Mouse (Mus musculus) midbrain, embryonic 16.5 days (tissue): ENCODE measurements around the gene Smok3c. TPM values are rescaled to one million over a fixed set of nuclear protein-coding genes. Genes with fewer than 3 reads are reported as not detected.
A peak's percentile ranks its signal among the peaks of the same experiment; 100 is the strongest.

Experiments used
- ATAC-seq: fragments of 200-750 bp; cut with Nextera tagmentation; 2 replicates; pipeline ENCODE4 v1.8.0; 2017; ENCODE audit warnings: moderate TSS enrichment
- H3K27ac ChIP-seq: fragments of 300-500 bp; sonication (generic); 2 replicates; pipeline ENCODE4 v1.5.1; 2014; ENCODE audit warnings: mild to moderate bottlenecking, low read length, mixed read lengths
- H3K27me3 ChIP-seq: fragments of 300-500 bp; sonication (generic); 2 replicates; pipeline ENCODE4 v1.6.1; 2014; ENCODE audit warnings: low read depth, low read length, mixed read lengths; ENCODE audit not compliant: control insufficient read depth, insufficient read depth
- H3K36me3 ChIP-seq: fragments of 300-500 bp; sonication (generic); 2 replicates; pipeline ENCODE4 v1.6.1; 2014; ENCODE audit warnings: mild to moderate bottlenecking, low read length, moderate library complexity, mixed read lengths; ENCODE audit not compliant: control insufficient read depth, insufficient read depth
- H3K4me1 ChIP-seq: fragments of 300-500 bp; sonication (generic); 2 replicates; pipeline ENCODE4 v1.6.1; 2014; ENCODE audit warnings: mild to moderate bottlenecking, low read length, mixed read lengths; ENCODE audit not compliant: control insufficient read depth, insufficient read depth
- H3K4me2 ChIP-seq: fragments of 300-500 bp; sonication (generic); 2 replicates; pipeline ENCODE4 v1.6.1; 2014; ENCODE audit warnings: mild to moderate bottlenecking, low read length, mixed read lengths
- H3K4me3 ChIP-seq: fragments of 300-500 bp; sonication (generic); 2 replicates; pipeline ENCODE4 v1.5.1; 2014; ENCODE audit warnings: low read depth, mild to moderate bottlenecking, low read length, moderate library complexity, mixed read lengths
- H3K9ac ChIP-seq: fragments of 300-500 bp; sonication (generic); 2 replicates; pipeline ENCODE4 v1.6.1; 2014; ENCODE audit warnings: low read depth, low read length, mixed read lengths
- H3K9me3 ChIP-seq: fragments of 300-500 bp; sonication (generic); replicated peaks from 2 replicates; pipeline ENCODE4 v1.6.1; 2014; ENCODE audit warnings: mild to moderate bottlenecking, low read length, mixed read lengths; ENCODE audit not compliant: control insufficient read depth, poor library complexity, severe bottlenecking
- WGBS: fragments of 180-500 bp; shearing (Covaris S2); extraction: QIAGEN DNeasy Blood & Tissue Kit; methylation state at CpG from one replicate; pipeline ENCODE4 v1.1.7; 2014; 5-methylcytosine and 5-hydroxymethylcytosine counted together
- polyA plus RNA-seq: library from polyadenylated mRNA; unstranded; fragments of >200 nt; fragmentation: Nextera tagmentation; extraction: Ambion mirVana; gene quantifications from 2 replicates; pipeline ENCODE4 v1.2.1, GENCODE M21; 2015

The Smok3c gene
- polyA plus RNA-seq, 1 experiment from 2014 or later = not detected

DNA sequence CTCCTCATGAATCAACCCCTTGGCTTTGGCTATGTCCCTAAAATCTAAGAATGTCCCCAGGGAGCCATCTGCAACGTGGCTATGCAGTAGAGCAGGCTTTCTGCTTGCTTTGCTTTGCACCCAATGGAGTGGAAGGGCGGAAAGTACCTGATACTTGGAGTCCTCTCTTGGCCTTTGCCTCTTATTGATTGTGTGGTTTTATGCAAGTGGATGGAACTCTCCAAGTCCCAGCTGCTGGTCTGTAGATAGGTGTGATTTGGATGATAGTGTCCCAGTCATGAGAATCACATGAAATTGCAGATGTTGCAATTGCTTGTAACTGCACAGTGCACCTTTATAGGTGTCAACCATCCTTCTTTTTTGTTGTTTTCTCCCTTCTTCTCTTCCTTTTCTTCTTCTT lies 23.2 kb downstream of the Smok3c start:
- H3K4me2 ChIP-seq = no peak overlapping the region
- ATAC-seq = no peak

DNA sequence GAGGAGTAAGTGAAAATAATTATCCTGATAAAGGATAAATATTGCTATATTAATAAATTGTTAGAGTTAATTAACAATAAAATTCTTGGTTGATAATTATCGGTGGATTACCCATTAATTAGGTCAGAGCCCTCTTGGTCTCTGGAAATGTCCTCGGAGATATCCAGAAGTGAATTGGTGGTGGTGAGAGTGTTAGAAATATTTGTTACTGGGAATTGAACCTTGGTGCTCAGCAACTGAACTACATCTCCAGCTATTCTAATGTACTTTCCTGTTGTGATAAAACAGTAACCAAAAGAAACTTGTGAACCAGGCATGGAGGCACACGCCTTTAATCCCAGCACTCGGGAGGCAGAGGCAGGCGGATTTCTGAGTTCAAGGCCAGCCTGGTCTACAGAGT lies 27.5 kb downstream of the Smok3c start:
- WGBS = 89% methylated on average over 5 of the region's 5 CpGs
- Histone ChIP-seq H3K9ac (no peak overlapping the region), H3K4me2 (no peak overlapping the region), H3K4me1 (peaks cover 4% of the 10 kb centered on the region; the same call in 1 of the 2 replicates), H3K27ac (no peak overlapping the region), H3K9me3 (no peaks in the 10 kb centered on the region), H3K27me3 (no peaks in the 10 kb centered on the region), H3K36me3 (no peaks in the 10 kb centered on the region), H3K4me3 (no peak overlapping the region)
- ATAC-seq = no peak

More for the DNA sequence above, 23.2 kb downstream of the Smok3c start:
- H3K9me3 ChIP-seq = no peaks in the 10 kb centered on the region
- WGBS = 54% methylated on average over 2 of the region's 2 CpGs
- no peaks in the 10 kb centered on the region for H3K36me3 ChIP-seq
- no peak overlapping the region for H3K9ac ChIP-seq
- H3K27ac ChIP-seq = no peak overlapping the region
- H3K4me3 ChIP-seq = no peak overlapping the region
- no peaks in the 10 kb centered on the region for H3K27me3 ChIP-seq
- no peaks in the 10 kb centered on the region for H3K4me1 ChIP-seq

DNA sequence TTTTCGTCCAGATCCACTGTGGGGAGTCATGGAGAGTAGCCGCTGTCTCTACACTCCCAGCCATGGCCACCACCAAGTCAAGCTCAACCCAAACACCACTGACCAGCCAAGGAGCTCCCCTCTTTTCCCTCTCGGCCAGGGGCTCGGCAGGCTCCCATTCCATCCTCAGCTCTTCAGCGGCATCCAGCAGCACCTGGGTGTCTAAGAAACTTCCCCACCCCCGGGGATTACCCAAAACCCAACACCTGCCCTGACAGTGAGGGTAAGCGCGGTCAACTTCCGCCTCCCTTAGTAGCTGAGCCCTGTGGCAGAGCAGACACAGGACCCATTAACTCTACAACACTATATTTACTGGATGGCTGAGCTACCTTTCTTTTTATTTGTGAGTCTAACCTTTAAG lies 28.5 kb downstream of the Smok3c start:
- ATAC-seq = no peak
- Histone ChIP-seq H3K4me3 (no peak overlapping the region), H3K9me3 (no peaks in the 10 kb centered on the region), H3K4me1 (peaks cover 10% of the 10 kb centered on the region), H3K27me3 (no peaks in the 10 kb centered on the region), H3K27ac (no peak overlapping the region), H3K4me2 (no peak overlapping the region), H3K9ac (no peak overlapping the region), H3K36me3 (no peaks in the 10 kb centered on the region)
- 89% methylated on average over 9 of the region's 9 CpGs for WGBS

DNA sequence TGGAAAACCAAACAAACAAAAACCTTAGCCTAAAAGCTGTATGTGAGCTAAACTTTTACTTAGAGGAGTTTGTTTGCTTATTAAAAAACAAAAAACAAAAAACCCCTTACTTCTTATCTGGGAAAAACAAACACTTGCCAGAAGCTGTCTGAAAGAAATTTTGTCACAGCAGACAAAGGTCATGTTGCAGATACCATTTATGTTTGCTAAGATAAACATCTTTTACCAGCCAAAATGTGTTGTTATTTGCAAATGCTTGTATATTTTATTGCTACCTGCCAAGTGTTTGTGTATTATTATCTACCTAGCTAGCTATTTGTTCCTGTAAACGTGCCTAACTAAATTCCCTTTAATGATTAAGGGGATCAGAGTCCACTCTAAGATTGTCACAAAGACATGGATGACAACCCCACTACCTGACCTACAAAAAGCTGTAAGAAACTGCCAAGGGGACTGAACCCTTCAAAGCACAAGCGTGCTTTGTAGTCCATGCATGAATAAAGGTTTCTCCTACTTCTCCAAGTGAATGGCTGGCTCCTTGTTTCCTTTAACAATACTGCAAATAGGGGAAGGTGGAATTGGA lies 30.4 kb downstream of the Smok3c start:
- no peak overlapping the region for H3K4me2 ChIP-seq
- no peak overlapping the region for H3K27ac ChIP-seq
- H3K9ac ChIP-seq = no peak overlapping the region
- peaks cover 29% of the 10 kb centered on the region for H3K4me1 ChIP-seq
- no peaks in the 10 kb centered on the region for H3K36me3 ChIP-seq
- ATAC-seq = no peak
- 69% methylated on average over 2 of the region's 2 CpGs for WGBS
- no peaks in the 10 kb centered on the region for H3K9me3 ChIP-seq
- no peaks in the 10 kb centered on the region for H3K27me3 ChIP-seq
- no peak overlapping the region for H3K4me3 ChIP-seq

DNA sequence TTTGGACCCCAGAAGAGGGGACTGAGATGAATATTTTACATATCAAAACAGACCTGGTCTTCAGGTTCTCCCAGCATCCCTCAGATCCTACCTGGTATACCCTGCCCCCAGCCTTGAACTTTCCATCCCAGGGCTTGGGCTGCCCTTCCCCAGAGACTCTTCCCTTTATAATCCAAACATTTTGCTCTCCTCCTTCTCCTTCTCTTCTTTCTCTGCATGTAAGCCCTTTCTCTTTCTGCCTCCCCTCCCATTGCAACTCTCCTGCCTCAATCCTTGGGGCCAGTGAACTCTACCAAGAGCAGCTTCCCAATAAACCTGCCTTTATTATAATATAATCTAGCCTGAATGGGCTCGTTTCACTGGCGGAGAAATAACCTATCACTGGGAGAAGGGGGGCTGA lies 30.9 kb downstream of the Smok3c start:
- no peaks in the 10 kb centered on the region for H3K27me3 ChIP-seq
- WGBS = 98% methylated on average over 2 of the region's 2 CpGs
- H3K27ac ChIP-seq = no peak overlapping the region
- H3K9ac ChIP-seq = no peak overlapping the region
- no peaks in the 10 kb centered on the region for H3K9me3 ChIP-seq
- no peak overlapping the region for H3K4me3 ChIP-seq
- H3K36me3 ChIP-seq = no peaks in the 10 kb centered on the region; the same call in 1 of the 2 replicates
- ATAC-seq = no peak
- peaks cover 29% of the 10 kb centered on the region for H3K4me1 ChIP-seq
- no peak overlapping the region for H3K4me2 ChIP-seq

DNA sequence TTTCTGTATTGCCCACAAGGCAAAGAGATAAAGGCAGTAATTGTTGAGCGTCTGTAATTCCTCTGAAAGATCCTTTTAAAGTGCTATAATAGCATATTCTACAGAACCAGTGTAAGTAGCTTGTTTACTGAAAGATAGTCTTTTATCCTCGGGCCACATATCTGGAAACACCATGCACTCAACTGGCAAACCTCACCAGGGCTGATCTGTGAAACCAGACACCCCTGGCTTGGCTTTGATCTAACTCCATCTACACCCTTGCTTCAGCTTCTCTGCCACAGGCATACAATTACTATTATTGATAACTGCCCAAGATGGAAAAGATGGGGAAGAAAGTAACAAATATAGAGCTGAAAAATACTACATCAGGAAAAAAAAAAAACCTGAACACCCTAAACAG lies 31.5 kb downstream of the Smok3c start:
- peak overlapping the region; percentile 95; the same call in 1 of the 2 replicates for H3K9ac ChIP-seq
- no peak overlapping the region for H3K27ac ChIP-seq
- WGBS = 66% methylated on average over 2 of the region's 2 CpGs
- peak overlapping the region; percentile 53 for H3K4me2 ChIP-seq
- no peaks in the 10 kb centered on the region for H3K27me3 ChIP-seq
- H3K4me3 ChIP-seq = peak overlapping the region; percentile 79
- H3K36me3 ChIP-seq = no peaks in the 10 kb centered on the region; the same call in 1 of the 2 replicates
- H3K4me1 ChIP-seq = peaks cover 29% of the 10 kb centered on the region
- no peaks in the 10 kb centered on the region for H3K9me3 ChIP-seq
- ATAC-seq = peak; percentile 54; the same call in 1 of the 2 replicates

DNA sequence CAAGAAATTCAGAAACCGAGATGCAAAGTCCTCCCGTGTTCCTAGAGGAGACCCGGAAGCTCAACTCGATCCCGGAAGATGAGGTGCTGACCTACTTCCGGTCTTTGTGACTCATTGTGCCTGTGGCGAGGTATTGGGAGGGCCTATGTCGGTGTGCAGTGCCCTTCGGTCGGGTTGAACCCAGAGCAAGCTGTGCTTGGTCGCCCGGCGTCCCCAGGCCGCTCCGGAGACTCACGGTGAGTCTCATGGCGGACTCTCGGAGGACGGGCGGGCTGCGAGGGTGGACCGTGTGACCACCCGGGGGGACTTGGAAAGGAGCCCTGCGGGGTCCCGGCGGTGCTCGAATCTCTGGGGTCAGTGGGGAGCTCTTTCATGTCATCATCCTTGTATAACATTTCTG lies 32.0 kb downstream of the Smok3c start, which contains the start of gene Zkscan1:
Zkscan1 (plus strand) TSS at position 89 of the 400 bp plus-strand sequence.
- H3K4me1 ChIP-seq = peaks cover 29% of the 10 kb centered on the region
- H3K27ac ChIP-seq = peak within 1 kb of the TSS; percentile 83
- H3K4me3 ChIP-seq = peak within 1 kb of the TSS; percentile 79
- WGBS = under 1% methylated on average over 27 of the region's 27 CpGs
- peak within 1 kb of the TSS; percentile 89 for H3K4me2 ChIP-seq
- H3K9me3 ChIP-seq = no peaks in the 10 kb centered on the region
- H3K36me3 ChIP-seq = no peaks in the 10 kb centered on the region; the same call in 1 of the 2 replicates
- no peaks in the 10 kb centered on the region for H3K27me3 ChIP-seq
- peak; percentile 96 for ATAC-seq
- peak within 1 kb of the TSS; percentile 95 for H3K9ac ChIP-seq

DNA sequence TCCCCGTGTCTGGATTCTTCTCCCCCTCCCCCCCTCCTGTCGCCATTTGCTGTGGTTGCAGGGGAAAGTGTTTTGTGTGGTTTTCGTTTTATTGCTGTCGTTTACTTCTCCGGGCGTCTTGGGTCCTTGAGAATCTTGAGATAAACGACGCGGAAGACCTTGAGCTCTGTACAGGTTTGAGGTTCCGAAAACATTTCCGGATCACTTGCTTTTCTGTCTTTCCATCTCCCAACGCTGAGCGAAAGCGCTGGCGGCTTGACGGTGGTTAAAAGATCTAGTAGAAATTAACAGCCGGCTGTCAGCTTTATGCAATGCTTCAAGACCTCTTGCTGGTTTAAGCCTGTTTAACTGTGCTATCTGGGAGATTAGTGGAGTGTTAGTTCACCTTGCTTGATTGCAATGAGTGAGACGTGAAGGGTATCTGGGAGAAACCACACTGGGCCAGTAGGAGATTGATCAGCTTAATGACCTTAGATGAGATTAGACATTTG lies 32.5 kb downstream of the Smok3c start:
- no peaks in the 10 kb centered on the region; the same call in 1 of the 2 replicates for H3K36me3 ChIP-seq
- peak overlapping the region; percentile 95 for H3K9ac ChIP-seq
- peaks cover 29% of the 10 kb centered on the region for H3K4me1 ChIP-seq
- H3K9me3 ChIP-seq = no peaks in the 10 kb centered on the region
- H3K4me2 ChIP-seq = peak overlapping the region; percentile 89
- peak overlapping the region; percentile 79 for H3K4me3 ChIP-seq
- H3K27me3 ChIP-seq = no peaks in the 10 kb centered on the region
- H3K27ac ChIP-seq = peak overlapping the region; percentile 83
- 0% methylated on average over 18 of the region's 18 CpGs for WGBS
- 0 out of 2 replicates have a peak, but pooled peaks have one; percentile 22 for ATAC-seq

DNA sequence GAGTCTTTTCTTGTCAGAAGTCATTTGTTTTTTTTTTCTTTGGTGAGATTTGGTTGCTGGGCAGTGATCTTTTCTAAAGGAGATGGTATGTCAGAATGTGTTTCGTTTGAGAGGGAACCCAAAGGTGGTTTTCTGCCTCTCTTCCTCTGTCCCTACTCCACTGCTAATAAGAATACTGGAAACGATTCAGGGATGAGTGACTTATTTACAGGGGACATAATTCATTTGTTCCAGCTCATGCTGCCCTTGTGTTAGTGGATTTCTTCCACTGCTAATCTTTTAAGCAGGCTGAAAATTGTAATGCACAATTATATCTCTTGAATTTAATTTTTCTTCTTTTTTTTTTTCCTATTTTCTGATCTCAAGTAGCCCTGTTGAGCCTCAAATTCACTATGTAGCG lies 33.8 kb downstream of the Smok3c start:
- 76% methylated on average over 3 of the region's 3 CpGs for WGBS
- no peaks in the 10 kb centered on the region; the same call in 1 of the 2 replicates for H3K36me3 ChIP-seq
- peaks cover 29% of the 10 kb centered on the region for H3K4me1 ChIP-seq
- no peak overlapping the region for H3K9ac ChIP-seq
- H3K27ac ChIP-seq = no peak overlapping the region
- no peaks in the 10 kb centered on the region for H3K27me3 ChIP-seq
- H3K4me3 ChIP-seq = peak overlapping the region; percentile 16; the same call in 1 of the 2 replicates
- H3K9me3 ChIP-seq = no peaks in the 10 kb centered on the region
- ATAC-seq = no peak
- peak overlapping the region; percentile 89 for H3K4me2 ChIP-seq
